Mouse (Mus musculus) kidney, adult 2 months (tissue): ENCODE data around the gene Mmd. TPM values are rescaled to one million over a fixed set of nuclear protein-coding genes. Genes with fewer than 3 reads are reported as not detected.

Source experiments
- DNase-seq: peaks from one replicate; pipeline ENCODE4 v3.0.0; 2021
- H3K27ac ChIP-seq: fragments of 200-500 bp; 2 replicates; pipeline ENCODE4 v1.5.1; 2012; ENCODE audit warnings: low read depth, low read length, control low read depth, inconsistent platforms; ENCODE audit not compliant: insufficient read depth
- H3K27me3 ChIP-seq: fragments of 200-500 bp; replicated peaks from 2 replicates; pipeline ENCODE4 v1.6.1; 2012; ENCODE audit warnings: mild to moderate bottlenecking, moderate library complexity, low read length, inconsistent platforms; ENCODE audit not compliant: control insufficient read depth, insufficient read depth
- H3K36me3 ChIP-seq: fragments of 200-500 bp; 2 replicates; pipeline ENCODE4 v1.6.1; 2012; ENCODE audit warnings: mild to moderate bottlenecking, moderate library complexity, low read length, inconsistent platforms; ENCODE audit not compliant: control insufficient read depth, insufficient read depth
- H3K4me1 ChIP-seq: fragments of 200-500 bp; 2 replicates; pipeline ENCODE4 v1.6.1; 2011; ENCODE audit warnings: low read length; ENCODE audit not compliant: control insufficient read depth, insufficient read depth
- H3K4me3 ChIP-seq: fragments of 200-500 bp; 2 replicates; pipeline ENCODE4 v1.5.1; 2011; ENCODE audit warnings: mild to moderate bottlenecking, low read depth, low read length, control low read depth; ENCODE audit not compliant: insufficient read depth
- CTCF ChIP-seq: fragments of 200-500 bp; conservative IDR thresholded peaks from 2 replicates; pipeline ENCODE4 v1.5.1; 2011; ENCODE audit warnings: low read depth, mild to moderate bottlenecking, control low read depth, low read length, moderate library complexity, mixed read lengths; ENCODE audit not compliant: insufficient read depth, insufficient read length
- POLR2A ChIP-seq: fragments of 200-500 bp; IDR thresholded peaks from one replicate; pipeline ENCODE4 v1.6.1; 2011; ENCODE audit warnings: low read depth, low read length, control low read depth
- WGBS: fragments of 180-500 bp; shearing (Covaris S2); methylation state at CpG from one replicate; pipeline ENCODE4 v1.1.7; 2018; 5-methylcytosine and 5-hydroxymethylcytosine counted together
- polyA plus RNA-seq: library from polyadenylated mRNA; depleted of rRNA; stranded (reverse); fragments of >200 nt; gene quantifications from 2 replicates; pipeline ENCODE4 v1.2.3, GENCODE M21; 2012

The Mmd gene
- polyA plus RNA-seq, 1 experiment, result 27.6 TPM

DNA sequence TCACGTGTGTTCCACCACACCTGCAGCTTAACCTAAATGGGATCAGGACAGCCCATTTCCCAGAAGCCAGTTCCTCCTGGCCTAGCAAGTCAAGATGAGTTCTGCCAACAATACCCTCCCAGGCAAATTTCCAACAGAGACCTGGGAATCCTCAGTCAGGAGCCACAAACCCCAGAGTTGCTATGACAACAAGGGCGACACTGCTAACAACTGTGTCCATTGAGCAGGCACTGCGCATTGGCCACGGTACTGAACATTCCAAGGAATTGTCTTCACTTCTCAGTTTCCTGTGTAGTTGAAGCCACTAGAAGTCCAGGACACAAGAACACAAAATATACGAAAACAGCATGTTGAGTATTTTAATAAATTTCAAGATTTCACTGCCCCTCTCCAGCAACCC lies 11.6 kb upstream of the Mmd start:
- no peak for TF ChIP-seq POLR2A
- TF ChIP-seq CTCF, result no peak
- WGBS, result 89% methylated on average over 5 of the region's 5 CpGs

DNA sequence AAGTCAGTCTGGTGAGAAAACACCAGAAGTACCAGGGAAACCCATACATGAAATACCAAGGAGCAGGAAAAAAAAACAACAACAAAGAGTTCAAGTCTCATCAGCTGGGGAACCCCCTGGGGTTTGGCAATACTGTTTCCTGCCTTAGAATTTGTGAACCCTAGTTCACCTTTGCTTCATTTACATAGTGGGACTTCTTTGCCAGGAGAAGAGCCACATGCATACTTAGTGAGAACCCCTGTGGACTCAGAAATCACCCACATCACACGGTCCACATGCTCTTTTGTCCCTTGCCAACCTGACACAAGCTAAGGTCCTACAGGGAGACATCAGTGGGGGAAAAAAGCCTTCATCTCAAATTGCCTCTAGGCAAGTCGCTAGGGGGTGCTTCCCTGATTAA lies 10.6 kb upstream of the Mmd start:
- no peak for DNase-seq
- H3K36me3 ChIP-seq, result no peaks in the 10 kb centered on the region
- no peak overlapping the region for H3K27ac ChIP-seq
- no peak overlapping the region for H3K4me3 ChIP-seq
- no peaks in the 10 kb centered on the region for H3K27me3 ChIP-seq
- no peaks in the 10 kb centered on the region; the same call in 1 of the 2 replicates for H3K4me1 ChIP-seq
- 52% methylated on average over 2 of the region's 2 CpGs for WGBS
- TF ChIP-seq CTCF (no peak), POLR2A (no peak)

More for the DNA sequence above, 11.6 kb upstream of the Mmd start:
- H3K4me1 ChIP-seq, result no peaks in the 10 kb centered on the region; the same call in 1 of the 2 replicates
- no peaks in the 10 kb centered on the region for H3K36me3 ChIP-seq
- H3K4me3 ChIP-seq, result no peak overlapping the region
- H3K27me3 ChIP-seq, result no peaks in the 10 kb centered on the region
- DNase-seq, result no peak
- H3K27ac ChIP-seq, result no peak overlapping the region

DNA sequence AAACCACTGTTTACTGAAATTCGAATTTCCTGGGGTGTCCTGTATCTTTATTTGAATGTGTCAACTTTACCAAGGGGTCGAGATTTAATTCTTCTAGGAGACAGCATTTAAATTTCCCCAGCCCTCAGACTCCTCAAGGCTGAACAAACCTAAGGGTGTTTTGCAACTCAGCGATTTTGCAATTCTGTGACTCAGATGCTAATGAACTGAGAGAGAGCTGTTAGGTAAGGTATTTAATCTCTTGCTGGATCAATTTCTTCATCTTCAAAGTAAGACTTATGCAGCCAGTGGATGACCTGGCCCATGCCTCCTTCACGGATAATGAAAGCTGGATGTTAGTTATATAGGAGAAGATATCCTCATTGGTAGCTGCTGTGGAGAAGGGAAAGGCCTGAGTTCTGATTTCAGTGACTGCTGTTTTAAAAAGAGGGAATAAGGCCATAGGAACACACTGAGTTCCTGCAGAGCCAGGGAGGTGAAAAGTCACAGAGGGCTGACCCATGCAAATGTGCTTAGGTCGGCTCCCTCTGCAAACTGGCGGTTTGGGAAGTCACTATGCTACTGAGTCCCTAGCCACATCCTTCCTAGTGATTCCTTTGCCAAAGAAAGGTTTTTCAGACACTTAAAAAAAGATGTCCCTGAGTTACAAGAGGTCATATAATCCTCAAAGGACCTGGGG lies 8.5 kb upstream of the Mmd start:
- H3K27me3 ChIP-seq, result no peaks in the 10 kb centered on the region
- TF ChIP-seq POLR2A (no peak), CTCF (no peak)
- H3K36me3 ChIP-seq, result no peaks in the 10 kb centered on the region
- H3K27ac ChIP-seq, result peak overlapping the region; percentile 82
- H3K4me1 ChIP-seq, result no peaks in the 10 kb centered on the region; the same call in 1 of the 2 replicates
- WGBS, result 28% methylated on average over 6 of the region's 6 CpGs
- peak; percentile 58 for DNase-seq
- no peak overlapping the region for H3K4me3 ChIP-seq

DNA sequence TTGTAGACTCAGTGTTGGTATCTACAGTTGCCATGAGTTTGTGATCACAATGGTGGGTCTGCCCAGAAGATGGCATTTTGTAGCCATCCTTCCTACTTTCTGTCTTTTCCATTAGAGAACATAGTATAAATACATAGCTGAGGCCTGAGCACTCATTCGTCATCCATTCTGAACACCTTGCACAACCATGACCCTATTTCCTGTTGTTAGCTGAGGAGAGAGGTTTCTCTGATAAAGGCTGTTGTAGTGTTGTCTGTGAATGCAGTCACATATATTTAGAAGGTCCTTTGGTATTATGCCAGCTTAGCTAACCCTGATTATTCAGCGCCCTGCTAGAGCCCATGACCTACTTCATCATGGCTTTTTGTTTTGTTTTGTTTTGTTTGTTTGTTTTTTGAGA lies 7.4 kb upstream of the Mmd start:
- DNase-seq, result no peak
- H3K27me3 ChIP-seq, result no peaks in the 10 kb centered on the region
- no peak for TF ChIP-seq POLR2A
- TF ChIP-seq CTCF, result no peak
- H3K27ac ChIP-seq, result no peak overlapping the region
- 72% methylated on average over 2 of the region's 2 CpGs for WGBS
- no peak overlapping the region for H3K4me3 ChIP-seq
- no peaks in the 10 kb centered on the region for H3K36me3 ChIP-seq
- no peaks in the 10 kb centered on the region; the same call in 1 of the 2 replicates for H3K4me1 ChIP-seq

DNA sequence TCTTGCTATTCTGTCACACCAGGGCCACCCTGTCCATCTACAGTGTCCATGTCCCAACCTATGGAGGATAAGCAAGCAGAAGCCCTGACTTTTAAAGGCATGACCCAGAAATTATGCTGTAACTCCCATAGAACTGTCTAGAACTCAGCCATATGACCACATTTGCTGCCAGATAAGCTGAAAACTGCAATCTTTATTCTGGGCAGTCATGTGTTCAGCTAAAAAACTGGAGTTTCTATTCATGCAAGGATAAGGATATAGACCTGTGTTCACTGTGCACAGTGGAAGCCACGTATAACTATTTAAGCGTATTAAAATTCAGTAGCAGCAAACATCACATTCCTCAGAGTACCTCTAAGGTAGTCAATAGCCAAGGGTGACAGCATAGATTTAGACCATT lies 6.0 kb upstream of the Mmd start:
- Histone ChIP-seq H3K27ac (no peak overlapping the region), H3K4me3 (no peak overlapping the region), H3K4me1 (no peaks in the 10 kb centered on the region; the same call in 1 of the 2 replicates), H3K36me3 (no peaks in the 10 kb centered on the region), H3K27me3 (no peaks in the 10 kb centered on the region)
- TF ChIP-seq CTCF (no peak), POLR2A (no peak)
- DNase-seq, result no peak
- WGBS, result 90% methylated on average over 2 of the region's 2 CpGs

DNA sequence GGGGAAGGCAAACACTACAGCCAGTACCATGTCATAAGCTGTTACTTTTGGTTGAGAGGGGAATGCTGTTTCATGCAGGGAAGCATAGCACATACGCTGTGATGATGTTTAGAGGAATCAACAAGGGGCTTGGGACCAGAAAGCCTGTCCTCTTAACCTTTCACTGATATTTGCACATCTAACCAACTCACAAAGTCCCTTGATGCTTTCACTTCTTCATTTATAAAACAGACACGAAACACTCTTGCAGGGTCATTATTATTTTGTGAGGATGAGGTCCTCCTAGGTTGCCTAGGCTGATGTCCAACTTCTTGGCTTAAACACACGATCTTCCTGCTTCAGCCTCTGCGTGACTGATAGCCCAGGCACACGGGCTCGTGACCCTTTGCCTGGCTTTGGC lies 3.6 kb upstream of the Mmd start:
- no peak for TF ChIP-seq CTCF
- no peak for TF ChIP-seq POLR2A
- H3K27me3 ChIP-seq, result no peaks in the 10 kb centered on the region
- 82% methylated on average over 6 of the region's 6 CpGs for WGBS
- H3K27ac ChIP-seq, result no peak overlapping the region
- no peak overlapping the region for H3K4me3 ChIP-seq
- no peak for DNase-seq
- H3K4me1 ChIP-seq, result peaks cover 4% of the 10 kb centered on the region
- H3K36me3 ChIP-seq, result no peaks in the 10 kb centered on the region

DNA sequence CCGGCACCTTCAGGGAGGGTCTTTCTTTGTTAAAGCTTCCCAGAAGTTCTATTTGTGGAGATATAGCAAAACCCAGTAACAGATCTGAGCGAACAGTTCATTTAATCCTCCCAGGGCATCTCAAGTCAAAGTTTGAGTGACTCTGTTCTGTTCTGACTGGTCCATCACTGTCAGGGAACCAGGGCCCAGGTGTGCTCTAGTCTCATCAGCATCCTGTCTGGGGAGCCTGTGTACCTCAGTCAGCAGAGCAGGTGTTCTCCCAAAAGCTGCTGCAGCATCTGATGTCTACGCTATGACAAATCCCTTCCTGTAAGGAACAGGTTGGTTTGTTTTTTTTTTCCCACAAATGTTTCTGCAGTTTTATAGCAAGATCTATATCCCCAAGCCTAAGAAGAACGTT lies 2.6 kb upstream of the Mmd start:
- DNase-seq, result no peak
- H3K27me3 ChIP-seq, result no peaks in the 10 kb centered on the region
- no peaks in the 10 kb centered on the region for H3K36me3 ChIP-seq
- no peak overlapping the region for H3K4me3 ChIP-seq
- peaks cover 6% of the 10 kb centered on the region for H3K4me1 ChIP-seq
- TF ChIP-seq CTCF (no peak), POLR2A (no peak)
- 86% methylated on average over 4 of the region's 4 CpGs for WGBS
- H3K27ac ChIP-seq, result no peak overlapping the region
